Mouse (Mus musculus): ENCODE results near the gene Mecp2.
A peak's percentile ranks its signal among the peaks of the same experiment; 100 is the strongest.

Gene Mecp2

DNA sequence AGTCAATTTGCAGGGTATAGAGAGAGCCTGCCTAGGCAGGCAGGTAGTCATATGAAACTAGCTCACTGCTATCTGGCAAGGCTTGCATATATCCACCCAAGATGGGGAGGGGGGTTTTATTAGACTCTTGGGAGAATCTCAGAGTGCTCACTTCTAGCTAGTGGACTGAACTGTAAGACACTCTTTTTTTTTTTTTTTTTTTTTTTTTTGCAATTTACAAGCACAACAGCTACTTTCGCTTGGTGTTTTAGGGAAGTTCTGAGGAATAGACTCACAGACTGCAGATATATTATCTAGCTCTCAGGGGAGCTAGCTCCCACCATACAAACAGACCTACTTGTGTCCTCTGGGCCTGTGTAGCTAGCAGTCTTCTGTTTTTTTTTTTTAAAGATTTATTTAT is 120.6 kb downstream of the Mecp2 start:
- no peak for DNase-seq (ENCODE audit: extremely low read depth, low read depth)

DNA sequence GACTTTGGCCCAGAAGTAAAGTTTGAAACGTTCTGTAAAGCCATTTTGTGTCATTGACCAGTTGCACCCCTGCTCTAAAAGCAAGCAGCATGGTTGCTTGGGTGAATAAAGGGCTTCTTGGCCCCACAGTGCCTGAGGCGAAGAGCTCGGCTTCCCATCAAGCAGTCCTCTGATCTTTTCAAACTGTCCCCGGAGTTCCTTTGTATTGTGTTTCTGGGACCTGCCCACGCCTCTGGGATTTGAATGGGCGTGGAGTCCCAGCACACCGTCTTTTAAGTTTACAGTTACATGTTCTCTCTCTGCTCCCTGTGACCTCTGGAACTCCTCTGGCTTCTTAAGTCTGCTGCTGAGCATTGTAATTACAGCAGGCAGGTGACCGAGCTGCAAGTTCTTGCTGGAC is 127.1 kb downstream of the Mecp2 start:
- no peak for DNase-seq (ENCODE audit: extremely low read depth, low read depth)

GRCm38 (mm10) chrX:74006401-74006800 is 128.8 kb downstream of the Mecp2 start:
- no peak for DNase-seq (ENCODE audit: extremely low read depth, low read depth)

DNA sequence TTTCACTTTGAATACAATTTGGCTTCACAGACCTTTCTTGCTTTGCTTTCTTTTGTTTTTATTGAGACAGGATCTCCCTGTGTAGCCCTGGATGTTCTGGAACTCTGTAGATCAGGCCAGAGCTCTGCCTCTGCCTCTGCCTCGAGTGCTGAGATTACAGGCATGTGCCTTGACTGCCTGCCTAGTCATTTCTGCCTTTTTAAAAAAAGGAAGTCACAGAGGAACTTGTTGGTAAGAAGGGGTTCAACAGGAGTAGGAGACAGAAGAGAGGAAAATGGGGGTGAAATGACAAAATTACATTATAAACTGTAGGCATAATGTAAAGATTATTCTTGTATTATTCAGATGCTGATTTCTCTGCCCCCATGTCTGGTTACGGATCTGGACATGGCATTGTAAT is 131.5 kb downstream of the Mecp2 start:
- DNase-seq (ENCODE audit: extremely low read depth, low read depth): no peak

DNA sequence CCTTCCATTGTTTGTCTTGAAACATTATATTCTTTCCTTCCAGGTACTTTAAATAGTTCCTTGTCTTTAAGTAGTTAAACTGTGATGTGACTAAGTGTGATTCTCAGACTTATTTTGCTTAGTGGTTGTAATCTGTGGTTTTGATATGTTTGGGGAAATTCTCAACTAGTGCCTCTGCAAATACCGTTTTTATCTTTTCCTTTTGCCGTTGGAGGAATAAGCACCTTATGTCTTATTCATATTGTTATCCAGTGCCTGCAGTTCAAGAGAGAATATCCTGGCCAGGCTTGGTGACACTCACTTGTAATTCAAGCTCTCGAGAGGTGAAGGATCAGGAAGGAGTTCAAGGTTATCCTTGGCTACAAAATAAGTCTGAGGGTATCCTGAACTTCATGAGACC is 134.1 kb downstream of the Mecp2 start:
- no peak for DNase-seq (ENCODE audit: extremely low read depth, low read depth)

GRCm38 (mm10) chrX:73998911-73999869 is 136.0 kb downstream of the Mecp2 start:
- peak; percentile 92 for DNase-seq (ENCODE audit: extremely low read depth, low read depth)

GRCm38 (mm10) chrX:73977783-73978182 is 157.4 kb downstream of the Mecp2 start:
- no peak for DNase-seq (ENCODE audit: extremely low read depth, low read depth)
